Mouse (Mus musculus): Measurements from ENCODE around the gene Krtap9-5. TPM values are rescaled to one million over a fixed set of nuclear protein-coding genes. Genes with fewer than 3 reads are reported as not detected.

The Krtap9-5 gene
- polyA plus RNA-seq, 1 experiment from 2014 or later = not detected

Other genes with a start within 250 kb of the Krtap9-5 start
- not detected in 2 replicates for gene Gm14180, start 214.2 kb upstream of the Krtap9-5 start, polyA plus RNA-seq (2015; fragmentation: Nextera tagmentation; extraction: Ambion mirVana)
- gene Gm11595, start 175.6 kb upstream of the Krtap9-5 start, polyA plus RNA-seq (2015; fragmentation: Nextera tagmentation; extraction: Ambion mirVana) = not detected in 2 replicates
- gene Krtap4-8, start 167.8 kb upstream of the Krtap9-5 start, polyA plus RNA-seq (2015; fragmentation: Nextera tagmentation; extraction: Ambion mirVana) = not detected in 2 replicates
- gene Krtap4-9, start 163.3 kb upstream of the Krtap9-5 start, polyA plus RNA-seq (2015; fragmentation: Nextera tagmentation; extraction: Ambion mirVana) = not detected in 2 replicates
- not detected in 2 replicates for gene Gm11596, start 155.0 kb upstream of the Krtap9-5 start, polyA plus RNA-seq (2015; fragmentation: Nextera tagmentation; extraction: Ambion mirVana)
- not detected in 2 replicates for gene Gm11569, start 149.5 kb upstream of the Krtap9-5 start, polyA plus RNA-seq (2015; fragmentation: Nextera tagmentation; extraction: Ambion mirVana)
- not detected in 2 replicates for gene Gm11554, start 144.0 kb upstream of the Krtap9-5 start, polyA plus RNA-seq (2015; fragmentation: Nextera tagmentation; extraction: Ambion mirVana)
- gene Krtap4-13, start 138.6 kb upstream of the Krtap9-5 start, polyA plus RNA-seq (2015; fragmentation: Nextera tagmentation; extraction: Ambion mirVana) = not detected in 2 replicates
- not detected in 2 replicates for gene Gm11564, start 132.8 kb upstream of the Krtap9-5 start, polyA plus RNA-seq (2015; fragmentation: Nextera tagmentation; extraction: Ambion mirVana)
- gene 2300003K06Rik, start 110.4 kb upstream of the Krtap9-5 start, polyA plus RNA-seq (2015; fragmentation: Nextera tagmentation; extraction: Ambion mirVana) = not detected in 2 replicates
- not detected in 2 replicates for gene Krtap4-16, start 96.9 kb upstream of the Krtap9-5 start, polyA plus RNA-seq (2015; fragmentation: Nextera tagmentation; extraction: Ambion mirVana)
- gene Gm11568, start 90.6 kb upstream of the Krtap9-5 start, polyA plus RNA-seq (2015; fragmentation: Nextera tagmentation; extraction: Ambion mirVana) = not detected in 2 replicates
- not detected in 2 replicates for gene Gm11559, start 84.0 kb upstream of the Krtap9-5 start, polyA plus RNA-seq (2015; fragmentation: Nextera tagmentation; extraction: Ambion mirVana)
- gene Krtap9-1, start 75.1 kb upstream of the Krtap9-5 start, polyA plus RNA-seq (2015; fragmentation: Nextera tagmentation; extraction: Ambion mirVana) = not detected in 2 replicates
- not detected in 2 replicates for gene Gm11567, start 69.3 kb upstream of the Krtap9-5 start, polyA plus RNA-seq (2015; fragmentation: Nextera tagmentation; extraction: Ambion mirVana)
- not detected in 2 replicates for gene Krtap31-1, start 40.6 kb upstream of the Krtap9-5 start, polyA plus RNA-seq (2015; fragmentation: Nextera tagmentation; extraction: Ambion mirVana)
- not detected in 2 replicates for gene Gm11565, start 33.7 kb upstream of the Krtap9-5 start, polyA plus RNA-seq (2015; fragmentation: Nextera tagmentation; extraction: Ambion mirVana)
- gene Krtap31-2, start 12.2 kb upstream of the Krtap9-5 start, polyA plus RNA-seq (2015; fragmentation: Nextera tagmentation; extraction: Ambion mirVana) = not detected in 2 replicates
- gene Krtap29-1, start 30.6 kb downstream of the Krtap9-5 start, polyA plus RNA-seq (2015; fragmentation: Nextera tagmentation; extraction: Ambion mirVana) = not detected in 2 replicates
- gene Krtap16-1, start 38.1 kb downstream of the Krtap9-5 start, polyA plus RNA-seq (2015; fragmentation: Nextera tagmentation; extraction: Ambion mirVana) = not detected in 2 replicates
- 0.27 TPM in 1 of 2 replicates, not detected in the other for gene Krtap17-1, start 45.5 kb downstream of the Krtap9-5 start, polyA plus RNA-seq (2015; fragmentation: Nextera tagmentation; extraction: Ambion mirVana)
- not detected in 2 replicates for gene Krt33a, start 67.7 kb downstream of the Krtap9-5 start, polyA plus RNA-seq (2015; fragmentation: Nextera tagmentation; extraction: Ambion mirVana)
- gene Krt33b, start 81.4 kb downstream of the Krtap9-5 start, polyA plus RNA-seq (2015; fragmentation: Nextera tagmentation; extraction: Ambion mirVana) = not detected in 2 replicates
- gene Krt34, start 93.1 kb downstream of the Krtap9-5 start, polyA plus RNA-seq (2015; fragmentation: Nextera tagmentation; extraction: Ambion mirVana) = not detected in 2 replicates
- 0.12 TPM in 1 of 2 replicates, not detected in the other for gene Krt31, start 102.1 kb downstream of the Krtap9-5 start, polyA plus RNA-seq (2015; fragmentation: Nextera tagmentation; extraction: Ambion mirVana)
- gene Krt32, start 139.8 kb downstream of the Krtap9-5 start, polyA plus RNA-seq (2015; fragmentation: Nextera tagmentation; extraction: Ambion mirVana) = not detected in 2 replicates
- not detected in 2 replicates for gene Krt35, start 147.8 kb downstream of the Krtap9-5 start, polyA plus RNA-seq (2015; fragmentation: Nextera tagmentation; extraction: Ambion mirVana)
- gene Krt36, start 157.2 kb downstream of the Krtap9-5 start, polyA plus RNA-seq (2015; fragmentation: Nextera tagmentation; extraction: Ambion mirVana) = not detected in 2 replicates
- gene Krt13, start 173.1 kb downstream of the Krtap9-5 start, polyA plus RNA-seq (2015; fragmentation: Nextera tagmentation; extraction: Ambion mirVana) = 0.58 and 1.7 TPM in 2 replicates
- gene Krt15, start 187.5 kb downstream of the Krtap9-5 start, polyA plus RNA-seq (2015; fragmentation: Nextera tagmentation; extraction: Ambion mirVana) = 12.4 and 18.4 TPM in 2 replicates
- 64.1 and 79.3 TPM in 2 replicates for gene Krt19, start 200.2 kb downstream of the Krtap9-5 start, polyA plus RNA-seq (2015; fragmentation: Nextera tagmentation; extraction: Ambion mirVana)
- not detected in 2 replicates for gene Krt9, start 244.8 kb downstream of the Krtap9-5 start, polyA plus RNA-seq (2015; fragmentation: Nextera tagmentation; extraction: Ambion mirVana)

Data from heart, embryonic 16.5 days (tissue).